In the genomic region with DNA sequence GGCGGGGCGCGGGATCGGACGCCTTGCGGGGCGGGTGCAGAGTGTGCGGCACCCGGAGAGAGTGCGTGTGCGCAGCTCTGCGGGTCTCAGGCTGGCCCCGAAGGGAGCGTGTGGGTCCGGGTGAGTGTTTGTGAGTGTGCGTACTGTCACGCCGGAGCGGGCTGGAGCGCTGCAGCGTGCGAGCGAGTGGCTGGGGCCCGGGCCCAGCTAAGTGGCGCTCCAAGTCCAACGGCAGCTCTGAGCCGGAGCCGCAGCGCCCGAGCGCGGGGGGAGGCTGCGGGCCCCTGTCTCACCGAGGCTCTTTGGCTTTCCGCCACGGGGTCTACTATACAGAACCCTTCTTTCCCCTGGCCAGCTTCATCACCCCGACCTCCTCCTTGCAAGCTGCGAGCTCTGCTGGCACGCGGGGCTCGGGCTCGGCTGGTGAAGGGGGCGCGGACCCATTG, we compare ENCODE assay signal across 7 mouse cellular contexts. TPM values are rescaled to one million over a fixed set of nuclear protein-coding genes. Genes with fewer than 3 reads are reported as not detected.
DNase-seq lines count a peak whose midpoint lies in the region; ATAC-seq and TF ChIP-seq lines count a peak whose summit lies in the region.

No protein-coding gene starts in this region.

- peak overlapping the region; percentile 77 for H3K9ac ChIP-seq in neural tube, embryonic 11.5 days (ENCODE audit: low read length)
- peak overlapping the region; percentile 69 for H3K9ac ChIP-seq in intestine, postnatal 0 days (ENCODE audit: low read depth, low read length)

- no peak for TF ChIP-seq POLR2A in bone marrow macrophage, adult 2 months (IDR thresholded peaks at IDR 0.05; ENCODE audit: borderline replicate concordance, low read depth, low read length)
- no peak for TF ChIP-seq POLR2A in embryonic fibroblast, embryonic 13.5 days (IDR thresholded peaks at IDR 0.05; ENCODE audit: low read depth, low read length)

- TF ChIP-seq CTCF in bone marrow macrophage, adult 2 months (IDR thresholded peaks at IDR 0.05; ENCODE audit: low read depth, low read length) = no peak
- TF ChIP-seq CTCF in embryonic fibroblast, embryonic 13.5 days (IDR thresholded peaks at IDR 0.05; ENCODE audit: borderline replicate concordance, insufficient read depth, low read length) = no peak
- TF ChIP-seq CTCF in intestine, postnatal 0 days (IDR thresholded peaks at IDR 0.05; ENCODE audit: low read depth) = 0 out of 2 replicates have a peak, but pooled peaks have one; percentile 7

- ATAC-seq in neural tube, embryonic 11.5 days (ENCODE audit: insufficient read depth, low FRiP score, low TSS enrichment) = peak; percentile 64
- peak; percentile 28 for ATAC-seq in intestine, postnatal 0 days

- H3K27ac ChIP-seq in neural tube, embryonic 11.5 days (ENCODE audit: low read depth, low read length) = peak overlapping the region; percentile 74
- no peak overlapping the region for H3K27ac ChIP-seq in bone marrow macrophage, adult 2 months (ENCODE audit: insufficient read depth, low read depth, low read length)
- H3K27ac ChIP-seq in embryonic fibroblast, embryonic 13.5 days (ENCODE audit: insufficient read depth, low read length) = no peak overlapping the region
- H3K27ac ChIP-seq in intestine, postnatal 0 days (ENCODE audit: low read depth, low read length) = peak overlapping the region; percentile 46; the same call in 1 of the 2 replicates
- peak overlapping the region; percentile 85 for H3K27ac ChIP-seq in midbrain, embryonic 10.5 days (replicated peaks)

- peak; percentile 68 for DNase-seq in neural tube, embryonic 11.5 days (ENCODE audit: low spot score)
- no peak for DNase-seq in neural tube, embryonic 10.5 days (ENCODE audit: extremely low spot score, low spot score)
- DNase-seq in midbrain, embryonic 10.5 days (ENCODE audit: low spot score) = no peak
- no peak for DNase-seq in spleen, adult 18-20 months

- peak overlapping the region; percentile 64 for H3K4me3 ChIP-seq in neural tube, embryonic 11.5 days (ENCODE audit: low read depth, low read length)
- H3K4me3 ChIP-seq in bone marrow macrophage, adult 2 months (ENCODE audit: insufficient read depth, low read length) = peak overlapping the region; percentile 50
- peak overlapping the region; percentile 63 for H3K4me3 ChIP-seq in embryonic fibroblast, embryonic 13.5 days (ENCODE audit: insufficient read depth, low read length)
- peak overlapping the region; percentile 83 for H3K4me3 ChIP-seq in intestine, postnatal 0 days (ENCODE audit: low read depth, low read length)
- H3K4me3 ChIP-seq in midbrain, embryonic 10.5 days = peak overlapping the region; percentile 88

- H3K36me3 ChIP-seq in neural tube, embryonic 11.5 days (ENCODE audit: control insufficient read depth, insufficient read depth, low read length) = no peaks in the 10 kb centered on the region
- no peaks in the 10 kb centered on the region for H3K36me3 ChIP-seq in intestine, postnatal 0 days (ENCODE audit: control insufficient read depth, insufficient read depth)
- H3K36me3 ChIP-seq in midbrain, embryonic 10.5 days = no peaks in the 10 kb centered on the region

- peaks cover 32% of the 10 kb centered on the region for H3K27me3 ChIP-seq in neural tube, embryonic 11.5 days (ENCODE audit: control insufficient read depth, insufficient read depth, low read length)
- no peaks in the 10 kb centered on the region; the same call in 1 of the 2 replicates for H3K27me3 ChIP-seq in intestine, postnatal 0 days (replicated peaks; ENCODE audit: control insufficient read depth, insufficient read depth, low read length)
- peaks cover 89% of the 10 kb centered on the region for H3K27me3 ChIP-seq in midbrain, embryonic 10.5 days (ENCODE audit: low read depth, poor library complexity, severe bottlenecking)

- peak overlapping the region; percentile 93 for H3K4me2 ChIP-seq in neural tube, embryonic 11.5 days (ENCODE audit: low read depth)
- peak overlapping the region; percentile 97 for H3K4me2 ChIP-seq in intestine, postnatal 0 days (replicated peaks; ENCODE audit: low read depth)

- H3K4me1 ChIP-seq in neural tube, embryonic 11.5 days (ENCODE audit: control insufficient read depth, insufficient read depth, low read length) = peaks cover 10% of the 10 kb centered on the region
- no peaks in the 10 kb centered on the region for H3K4me1 ChIP-seq in bone marrow macrophage, adult 2 months (ENCODE audit: control insufficient read depth, insufficient read depth, low read length)
- H3K4me1 ChIP-seq in embryonic fibroblast, embryonic 13.5 days (ENCODE audit: control insufficient read depth, insufficient read depth, low read length) = peaks cover 10% of the 10 kb centered on the region
- H3K4me1 ChIP-seq in intestine, postnatal 0 days (replicated peaks; ENCODE audit: control insufficient read depth, insufficient read depth, low read length) = peaks cover 3% of the 10 kb centered on the region; the same call in 1 of the 2 replicates
- H3K4me1 ChIP-seq in midbrain, embryonic 10.5 days = peaks cover 33% of the 10 kb centered on the region

- H3K9me3 ChIP-seq in neural tube, embryonic 11.5 days (ENCODE audit: control insufficient read depth, low read length) = no peaks in the 10 kb centered on the region
- no peaks in the 10 kb centered on the region for H3K9me3 ChIP-seq in intestine, postnatal 0 days (ENCODE audit: control insufficient read depth)
- H3K9me3 ChIP-seq in midbrain, embryonic 10.5 days (replicated peaks) = no peaks in the 10 kb centered on the region

- 0% methylated on average over 42 of the region's 44 CpGs for WGBS in neural tube, embryonic 11.5 days
- WGBS in intestine, postnatal 0 days = 1% methylated on average over 29 of the region's 44 CpGs
- 0% methylated on average over 44 of the region's 44 CpGs for WGBS in midbrain, embryonic 10.5 days

RNA-seq across cellular contexts. Expression of a gene that starts 0.5 kb away (rescaled TPM):
- 1.6 and 2.0 TPM in 2 replicates for polyA plus RNA-seq in neural tube, embryonic 11.5 days (2014; fragmentation: Nextera tagmentation; extraction: Ambion mirVana)
- polyA plus RNA-seq in bone marrow macrophage, adult 2 months (2012; ENCODE audit: insufficient read depth, insufficient read length, missing spikeins) = 0.80 and 1.0 TPM in 2 replicates
- 6.5 and 17.5 TPM in 2 replicates for polyA plus RNA-seq in embryonic fibroblast, embryonic 13.5 days (2011; ENCODE audit: insufficient read length, low read depth, missing spikeins)
- 6.9 and 7.1 TPM in 2 replicates for polyA plus RNA-seq in intestine, postnatal 0 days (2015; fragmentation: Nextera tagmentation; extraction: Ambion mirVana)
- polyA plus RNA-seq in midbrain, embryonic 10.5 days (2016; fragmentation: Nextera tagmentation; extraction: Ambion mirVana) = 0.26 and 0.27 TPM in 2 replicates

RNA-seq across cellular contexts. Expression of a gene that starts 29.6 kb away (rescaled TPM):
- polyA plus RNA-seq in neural tube, embryonic 11.5 days (2014; fragmentation: Nextera tagmentation; extraction: Ambion mirVana) = 119 and 124 TPM in 2 replicates
- 73.3 and 80.0 TPM in 2 replicates for polyA plus RNA-seq in bone marrow macrophage, adult 2 months (2012; ENCODE audit: insufficient read depth, insufficient read length, missing spikeins)
- polyA plus RNA-seq in embryonic fibroblast, embryonic 13.5 days (2011; ENCODE audit: insufficient read length, low read depth, missing spikeins) = 55.2 and 56.6 TPM in 2 replicates
- 77.1 and 80.7 TPM in 2 replicates for polyA plus RNA-seq in intestine, postnatal 0 days (2015; fragmentation: Nextera tagmentation; extraction: Ambion mirVana)
- 111 and 120 TPM in 2 replicates for polyA plus RNA-seq in midbrain, embryonic 10.5 days (2016; fragmentation: Nextera tagmentation; extraction: Ambion mirVana)

Comparison
In these comparisons a context has a peak if more than half of its experiments do, and no peak if none do; other contexts are left out.
1. H3K27ac ChIP-seq: peak in neural tube, embryonic 11.5 days (single experiment), intestine, postnatal 0 days (single experiment) and midbrain, embryonic 10.5 days (single experiment); none in bone marrow macrophage, adult 2 months (single experiment) and embryonic fibroblast, embryonic 13.5 days (single experiment).
2. Peak in every context shown above with its lines, with median percentiles within 50 percentile points of each other: H3K4me3 ChIP-seq.